Mouse (Mus musculus) kidney, postnatal 10 days (tissue): ENCODE measurements around the gene Sox6.
"Not testable (repeated sequence)": the region's sequence is repeated elsewhere in the genome, so short reads cannot be mapped to it uniquely, and the experiment has no call there.

Experiments used
- DNase-seq: peaks from one replicate; pipeline ENCODE4 v3.0.0; 2021; ENCODE audit warnings: mixed read lengths

The Sox6 gene

GRCm38 (mm10) chr7:115630287-115630686 lies 408.3 kb downstream of the Sox6 start:
- no peak for DNase-seq

DNA sequence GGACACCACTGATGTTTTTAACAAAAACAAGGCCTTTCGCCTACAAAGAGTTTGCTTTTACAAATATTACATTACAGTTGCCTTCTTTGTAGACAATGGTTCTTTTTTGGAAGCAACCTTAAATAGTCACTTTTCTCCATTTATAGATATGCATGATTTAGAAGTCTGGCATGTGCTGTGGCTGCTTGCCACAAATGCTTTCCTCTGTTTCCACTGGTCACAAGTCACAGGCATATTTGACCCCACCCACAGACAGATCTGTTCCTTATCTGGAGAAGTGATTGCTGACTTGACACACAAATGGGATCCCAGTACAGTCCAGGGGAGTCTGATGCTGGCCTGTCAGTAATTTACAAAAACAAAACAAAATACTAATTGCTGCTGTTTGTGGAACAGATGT lies 409.8 kb downstream of the Sox6 start:
- no peak for DNase-seq

GRCm38 (mm10) chr7:115625956-115626355 lies 412.6 kb downstream of the Sox6 start:
- no peak for DNase-seq

- DNase-seq: no peak
These were observed 413.6 kb downstream of the Sox6 start for GRCm38 (mm10) chr7:115624907-115625552.

DNA sequence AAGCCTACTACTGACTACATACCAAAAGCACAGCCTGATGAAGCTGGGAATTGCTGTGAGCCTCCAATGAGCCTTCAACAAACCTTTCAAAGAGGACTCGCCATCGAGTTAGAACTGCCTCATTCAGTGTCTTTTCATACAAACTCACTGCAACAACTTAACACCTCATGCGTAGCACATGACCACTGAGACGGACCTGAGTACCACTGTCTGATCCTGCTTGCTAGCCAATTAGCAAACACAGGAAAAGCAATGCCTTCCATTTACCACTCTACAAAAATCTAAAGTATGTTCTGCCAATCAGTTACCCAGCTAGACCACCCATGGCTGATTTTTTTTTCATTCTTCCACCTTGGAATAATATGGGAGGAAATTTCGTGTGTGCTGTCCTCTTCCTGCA lies 414.1 kb downstream of the Sox6 start:
- no peak for DNase-seq

- DNase-seq: no peak
These were observed 422.8 kb downstream of the Sox6 start for GRCm38 (mm10) chr7:115615697-115616237.

DNA sequence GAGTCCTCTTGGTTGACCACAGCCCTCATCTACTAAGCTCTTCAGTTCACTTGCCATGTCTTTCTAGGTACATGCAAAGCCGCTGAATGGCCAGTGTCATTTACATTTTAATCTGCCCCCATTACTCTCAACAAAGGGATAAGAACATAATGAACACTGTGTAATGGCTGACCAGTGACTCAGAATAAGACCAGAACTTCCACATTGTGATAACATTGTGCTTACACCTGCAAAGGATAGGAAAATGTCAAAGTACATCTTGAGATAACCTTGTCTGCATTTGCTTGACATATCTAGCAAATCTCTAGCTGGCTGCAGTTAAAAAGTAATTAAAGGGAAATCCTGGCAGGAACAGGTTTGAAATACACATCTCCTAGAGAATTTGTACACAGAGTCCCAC lies 431.1 kb downstream of the Sox6 start:
- DNase-seq: no peak

GRCm38 (mm10) chr7:115606125-115606524 lies 432.5 kb downstream of the Sox6 start:
- DNase-seq: not testable (repeated sequence)

GRCm38 (mm10) chr7:115604883-115605282 lies 433.7 kb downstream of the Sox6 start:
- DNase-seq: no peak

DNA sequence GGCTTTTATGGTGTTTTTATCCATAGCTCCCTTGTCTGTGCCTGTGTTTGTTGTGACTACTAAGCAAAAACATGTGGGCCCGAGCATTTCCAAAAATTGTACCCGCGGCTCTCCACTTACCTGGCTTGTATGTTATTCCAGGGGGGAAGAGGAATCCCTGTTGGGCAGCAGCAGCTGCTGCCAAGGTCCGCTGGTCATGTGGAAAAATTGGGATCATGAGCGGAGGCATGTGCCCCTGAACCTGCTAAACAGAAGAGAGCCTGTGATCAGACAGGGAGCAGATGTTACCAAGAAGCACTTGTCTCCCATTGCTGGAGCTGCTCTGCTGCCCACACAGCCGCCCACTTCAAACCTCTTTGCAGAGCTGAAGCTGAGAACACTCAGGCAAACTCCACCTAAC lies 441.2 kb downstream of the Sox6 start:
- DNase-seq: peak; percentile 14

DNA sequence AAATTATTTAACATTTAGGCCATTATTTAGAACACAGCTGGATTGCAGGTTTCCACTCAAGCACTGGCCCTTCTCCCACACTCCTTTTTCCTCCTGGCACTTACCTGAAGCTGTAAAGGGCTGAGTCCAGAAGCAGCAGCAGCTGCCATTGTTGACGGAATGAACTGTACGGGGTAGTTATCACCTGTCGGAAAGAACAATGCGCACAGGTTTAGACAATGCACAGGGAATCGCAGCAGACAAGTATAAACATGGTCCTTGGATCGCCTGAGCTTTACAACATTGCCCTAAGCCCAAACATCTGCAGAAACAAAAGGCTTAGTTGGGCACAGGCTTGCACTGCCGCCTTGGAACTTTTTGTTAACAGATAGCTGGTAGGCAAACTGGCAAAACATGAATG lies 458.1 kb downstream of the Sox6 start:
- no peak for DNase-seq

DNA sequence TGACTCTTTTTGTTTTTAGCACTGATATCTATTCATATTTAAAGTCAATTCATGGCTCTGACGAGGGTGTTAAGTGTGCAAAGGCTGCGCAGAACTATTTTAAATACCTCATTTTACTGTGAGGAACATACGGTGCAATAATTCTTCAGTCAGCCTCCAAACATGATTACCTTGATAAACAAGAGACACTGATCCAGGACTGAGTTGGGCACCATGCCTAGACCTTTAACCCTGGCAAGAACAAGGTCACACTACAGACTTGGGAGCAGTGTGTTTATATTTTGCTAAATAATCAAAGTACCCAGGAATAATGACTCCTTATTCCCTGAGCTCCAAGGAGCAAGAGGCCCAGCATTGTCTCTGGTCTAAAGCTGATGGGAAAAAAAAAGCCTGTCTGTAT lies 458.8 kb downstream of the Sox6 start:
- DNase-seq: no peak

GRCm38 (mm10) chr7:115576387-115576786 lies 462.2 kb downstream of the Sox6 start:
- DNase-seq: no peak

GRCm38 (mm10) chr7:115574834-115575233 lies 463.8 kb downstream of the Sox6 start:
- DNase-seq: no peak

GRCm38 (mm10) chr7:115568821-115569240 lies 469.8 kb downstream of the Sox6 start:
- DNase-seq: peak; percentile 27

- no peak for DNase-seq
These were observed 470.3 kb downstream of the Sox6 start for GRCm38 (mm10) chr7:115568301-115568700.

- DNase-seq: no peak
These were observed 471.8 kb downstream of the Sox6 start for GRCm38 (mm10) chr7:115566818-115567217.

DNA sequence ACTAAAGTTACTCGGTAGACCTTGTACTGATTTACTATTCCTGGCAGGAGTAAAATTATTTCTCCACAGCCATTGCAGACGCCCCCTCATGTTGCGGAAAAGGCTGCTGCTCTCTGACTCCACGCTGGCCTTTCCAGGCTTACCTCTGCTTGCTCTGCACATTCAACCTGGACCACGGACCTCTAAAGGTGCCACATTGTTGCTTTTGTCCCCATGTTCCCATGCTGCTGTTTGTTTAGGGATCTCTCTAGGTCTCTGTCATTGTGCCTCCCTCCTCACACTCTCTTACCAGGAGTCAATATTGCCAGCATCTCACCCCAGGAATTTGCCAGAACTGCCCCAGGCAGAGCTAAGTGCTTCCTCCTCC lies 473.6 kb downstream of the Sox6 start:
- DNase-seq: no peak

- DNase-seq: no peak
These were observed 474.1 kb downstream of the Sox6 start for GRCm38 (mm10) chr7:115564359-115565059.

- DNase-seq: no peak
These were observed 481.9 kb downstream of the Sox6 start for GRCm38 (mm10) chr7:115556677-115557076.

GRCm38 (mm10) chr7:115550197-115550804 lies 488.3 kb downstream of the Sox6 start:
- DNase-seq: no peak

GRCm38 (mm10) chr7:115549670-115550069 lies 488.9 kb downstream of the Sox6 start:
- no peak for DNase-seq

- no peak for DNase-seq
These were observed 492.8 kb downstream of the Sox6 start for GRCm38 (mm10) chr7:115545585-115546374.
